Mouse (Mus musculus) T-helper 17 cell (primary cell): ENCODE data around the gene Slfn2.

Experiments used
- in situ Hi-C, 2 experiments: fragments of 300-600 bp; cut with MboI, MseI; formaldehyde crosslinking; loops; 1 replicate in 1 of 2; 2 replicates in 1 of 2; pipeline ENCODE4 v1.15.1; 2025; ENCODE audit warnings: high pct_unique_total_duplicates in 2 of 2

Gene Slfn2

DNA sequence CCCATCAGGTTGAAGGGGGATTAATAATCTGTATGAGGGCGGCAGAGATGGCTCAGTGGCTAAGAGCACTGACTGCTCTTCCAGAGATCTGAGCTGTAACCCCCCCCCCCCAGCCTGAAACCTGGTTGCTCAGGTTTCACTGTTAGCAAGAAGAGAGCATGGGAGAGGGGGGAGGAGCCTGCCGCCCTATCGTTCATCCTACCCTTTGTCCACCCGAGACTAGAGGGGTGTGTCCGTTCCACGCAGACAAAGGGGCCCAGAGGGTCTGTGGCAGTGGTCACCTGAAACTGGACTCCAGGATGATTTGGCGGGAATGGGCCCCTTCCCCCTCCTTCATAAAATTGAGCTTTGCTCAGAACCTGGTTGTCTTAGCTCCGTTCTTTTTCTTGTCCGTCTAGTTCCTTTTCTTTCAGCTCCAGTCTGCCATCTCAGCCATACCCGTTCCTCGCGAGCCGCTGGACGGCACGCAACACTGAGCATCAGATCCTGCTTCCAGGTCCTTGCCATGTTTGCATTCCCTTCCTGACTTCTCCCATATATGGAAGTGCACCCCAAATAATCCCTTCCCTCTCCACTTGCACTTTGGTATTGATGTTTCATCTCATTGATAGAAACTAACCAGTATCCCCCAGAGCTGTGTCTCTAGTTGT lies 5.5 kb downstream of the Slfn2 start:
- in situ Hi-C loops = no loop called here

DNA sequence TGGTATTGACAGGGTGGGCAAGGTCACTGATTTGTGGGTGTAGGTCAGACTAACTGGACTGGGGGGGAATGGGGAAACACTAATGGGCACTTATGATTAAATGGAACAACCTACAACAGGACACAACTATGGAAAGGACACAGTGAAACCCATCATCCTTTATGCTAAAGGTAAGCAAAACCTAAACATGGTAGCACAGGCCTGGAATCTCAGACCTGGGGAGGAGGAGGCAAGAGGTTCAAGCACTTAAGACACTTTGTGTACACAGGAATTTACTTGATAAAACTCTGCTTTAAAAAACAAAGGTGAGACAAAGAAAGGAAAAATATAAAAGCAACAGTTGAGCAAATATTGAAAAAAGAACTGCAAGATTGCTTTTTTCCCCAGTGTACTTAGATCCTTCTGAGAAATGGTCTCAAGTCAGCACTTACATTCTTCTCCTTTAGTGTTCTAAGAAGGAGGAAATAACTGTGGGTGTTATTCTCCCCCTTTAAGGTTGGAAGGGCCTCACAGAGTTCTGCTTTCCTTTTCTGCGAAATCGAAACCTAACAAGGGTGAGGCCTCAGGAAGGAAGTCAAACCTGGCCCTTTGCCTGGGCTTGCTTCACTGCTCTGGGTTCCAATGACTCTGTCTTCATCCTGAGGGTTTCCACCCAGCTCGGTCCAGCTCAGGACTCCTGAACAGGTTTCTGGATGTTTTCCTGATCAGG lies 13.0 kb downstream of the Slfn2 start:
- in situ Hi-C loops = no loop called here

DNA sequence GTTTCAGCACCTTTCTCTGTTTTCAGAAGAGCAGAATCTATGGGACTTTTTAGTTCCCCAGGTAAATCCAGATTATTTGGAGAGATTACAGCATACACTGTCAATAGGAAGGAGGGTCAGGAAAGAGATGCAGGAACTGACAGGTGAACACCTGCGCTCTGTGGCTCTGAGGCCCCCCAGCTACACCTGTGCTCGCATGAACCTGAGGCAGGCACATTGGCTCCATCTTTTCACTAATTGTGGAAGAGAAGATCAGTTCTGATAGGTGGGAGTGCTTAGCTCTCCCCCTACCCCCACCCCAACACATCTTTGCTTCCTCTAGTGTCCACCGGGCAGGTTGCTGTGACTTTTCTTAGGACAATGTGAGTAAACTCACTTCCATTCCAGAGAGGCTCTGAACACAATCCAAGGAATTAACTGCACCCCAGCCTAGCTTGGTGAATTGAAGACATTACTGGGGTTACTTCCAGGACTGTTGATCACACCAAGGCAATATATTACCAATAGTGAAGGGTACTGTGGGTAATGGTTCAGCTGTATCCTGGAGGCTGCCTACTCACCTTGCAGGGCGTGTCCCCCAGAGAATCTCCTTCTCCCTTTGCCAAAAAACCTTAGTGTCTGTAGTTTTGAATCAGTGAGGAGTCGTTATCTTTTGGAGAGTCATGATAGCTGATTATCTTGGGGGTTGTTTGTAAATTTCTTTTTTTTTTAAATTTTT lies 13.7 kb downstream of the Slfn2 start:
- in situ Hi-C loops = no loop called here

DNA sequence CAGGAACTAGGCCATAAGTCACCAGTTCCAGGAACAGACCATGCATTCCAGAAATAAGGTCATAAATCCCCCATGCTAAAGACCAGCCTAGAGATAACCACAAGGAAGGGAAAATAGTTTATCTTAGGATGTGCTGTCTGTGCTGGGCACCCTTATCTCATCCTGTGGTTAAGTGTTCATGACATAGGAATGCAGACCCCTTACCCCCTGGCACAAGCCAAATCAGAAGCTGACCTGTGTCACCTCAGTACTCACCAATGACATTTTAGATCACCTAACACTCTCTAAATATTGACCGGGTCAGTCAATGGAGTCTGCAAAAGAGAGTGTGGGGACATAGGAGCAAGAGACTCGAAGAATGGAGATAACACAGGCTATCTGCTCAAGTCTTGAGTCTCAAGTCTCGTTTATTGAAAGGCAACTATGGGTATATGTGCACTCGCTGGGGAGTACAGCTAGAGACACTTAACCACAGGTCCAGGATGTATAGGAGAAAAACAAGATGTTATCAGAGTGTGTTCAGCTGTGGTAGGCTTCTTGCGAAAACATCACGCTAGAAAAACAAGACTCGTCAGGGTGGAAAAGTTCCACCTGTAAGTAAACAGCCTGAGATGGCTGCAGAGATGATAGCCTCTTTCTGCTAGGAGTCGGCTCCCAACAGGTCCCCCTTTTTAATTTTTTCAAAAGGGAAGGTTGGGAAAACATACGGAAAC lies 14.7 kb downstream of the Slfn2 start:
- in situ Hi-C loops = loop anchor here in 1 of 2 experiments (10.0 kb wide), 1 partner anchor 85 kb away; no protein-coding TSS in a partner anchor

DNA sequence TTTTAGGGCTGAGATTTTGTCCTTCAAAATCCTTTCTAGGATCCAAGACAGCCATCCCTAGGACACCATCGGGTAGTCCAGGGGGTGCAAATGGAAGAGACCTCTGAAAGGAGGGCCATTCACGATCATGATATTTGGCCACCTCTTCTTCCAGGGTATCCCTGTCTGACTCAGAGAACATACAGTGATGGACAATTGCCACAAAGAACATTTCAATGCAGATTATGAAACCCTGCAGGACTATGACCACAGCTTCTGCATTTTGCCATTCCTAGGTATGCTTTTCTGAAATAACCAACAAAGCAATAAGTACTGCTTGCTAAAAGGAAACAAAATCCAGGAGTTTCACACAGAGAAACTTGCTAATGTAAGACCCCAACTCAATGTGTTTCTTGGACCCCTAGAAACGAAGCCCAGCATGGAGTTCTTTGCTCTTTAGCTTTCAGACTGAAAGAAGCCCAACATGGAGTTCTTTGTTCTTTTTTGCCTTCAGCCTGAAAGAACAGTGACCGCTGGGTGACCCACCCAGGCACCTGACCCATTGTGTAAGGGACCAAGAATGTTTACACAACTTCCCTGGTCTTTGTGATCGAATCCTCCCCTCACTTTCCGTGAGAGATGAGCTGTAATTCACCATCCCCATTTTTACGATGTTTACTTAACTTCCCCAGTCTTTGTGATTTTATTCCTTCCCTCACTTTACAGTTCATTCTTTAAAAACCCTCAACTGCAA lies 18.0 kb downstream of the Slfn2 start:
- in situ Hi-C loops = loop anchor here in 1 of 2 experiments (10.0 kb wide), 1 partner anchor 82 kb away; no protein-coding TSS in a partner anchor

DNA sequence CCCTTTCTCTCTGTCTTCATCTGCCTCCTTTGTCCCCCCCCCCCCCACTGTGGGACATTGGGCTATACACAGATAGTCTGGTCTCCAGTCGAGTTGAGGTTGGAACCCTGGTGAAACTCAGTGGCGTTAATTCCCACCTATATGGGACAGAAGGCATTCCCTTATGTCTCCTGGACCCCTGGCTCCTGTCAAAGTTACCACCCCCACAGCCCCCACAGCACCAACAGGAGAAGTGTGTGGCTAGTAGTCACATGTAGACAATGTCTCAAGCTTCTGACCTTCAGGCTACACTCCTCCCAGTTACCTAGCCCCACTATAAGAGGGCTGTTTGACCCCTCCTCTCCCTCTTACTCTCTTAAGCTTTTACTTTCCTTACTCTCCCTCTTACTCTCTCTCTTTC lies 19.2 kb downstream of the Slfn2 start:
- in situ Hi-C loops = loop anchor here in 1 of 2 experiments (10.0 kb wide), 1 partner anchor 81 kb away; no protein-coding TSS in a partner anchor

DNA sequence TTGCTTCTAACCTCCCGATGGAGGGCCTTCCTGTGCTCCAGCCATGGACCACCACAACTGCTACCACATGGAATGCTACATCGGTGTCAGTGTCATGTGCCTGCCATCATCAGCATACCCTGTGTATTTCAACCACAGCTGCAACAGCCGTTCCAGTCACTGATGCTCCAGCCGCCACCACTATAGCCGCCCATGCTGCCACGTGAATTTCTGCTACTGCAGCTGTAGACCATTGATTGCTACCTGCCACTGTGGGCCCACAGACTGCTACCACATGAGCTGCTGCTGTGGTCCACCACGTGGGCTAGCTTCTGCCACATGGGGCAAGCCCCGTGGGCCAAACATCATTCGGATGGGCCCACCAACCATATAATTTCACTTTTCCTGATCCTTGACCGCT lies 19.8 kb downstream of the Slfn2 start:
- in situ Hi-C loops = loop anchor here in 1 of 2 experiments (10.0 kb wide), 1 partner anchor 80 kb away; no protein-coding TSS in a partner anchor

DNA sequence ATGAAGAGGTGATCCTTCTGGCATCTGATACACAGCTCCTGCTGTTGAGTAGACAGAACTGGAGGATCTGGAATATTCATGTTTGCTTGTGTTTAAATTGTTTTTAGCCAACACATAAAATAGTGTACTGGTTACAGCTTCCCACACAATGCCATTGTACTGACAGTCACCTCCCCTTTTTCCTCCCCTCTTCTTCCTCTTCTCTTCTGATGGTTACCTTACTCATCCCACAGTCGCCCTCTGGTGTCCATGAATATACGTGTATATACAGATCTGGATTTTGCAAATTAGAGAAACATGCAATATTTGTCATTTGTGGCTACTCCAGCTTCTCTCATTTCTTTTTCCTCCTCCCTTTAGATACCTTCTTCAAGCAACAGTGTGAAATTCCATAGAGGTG lies 50.2 kb downstream of the Slfn2 start:
- in situ Hi-C loops = loop anchor here (5.0 kb wide), 4 partner anchors 37 to 68 kb away; no protein-coding TSS in a partner anchor

DNA sequence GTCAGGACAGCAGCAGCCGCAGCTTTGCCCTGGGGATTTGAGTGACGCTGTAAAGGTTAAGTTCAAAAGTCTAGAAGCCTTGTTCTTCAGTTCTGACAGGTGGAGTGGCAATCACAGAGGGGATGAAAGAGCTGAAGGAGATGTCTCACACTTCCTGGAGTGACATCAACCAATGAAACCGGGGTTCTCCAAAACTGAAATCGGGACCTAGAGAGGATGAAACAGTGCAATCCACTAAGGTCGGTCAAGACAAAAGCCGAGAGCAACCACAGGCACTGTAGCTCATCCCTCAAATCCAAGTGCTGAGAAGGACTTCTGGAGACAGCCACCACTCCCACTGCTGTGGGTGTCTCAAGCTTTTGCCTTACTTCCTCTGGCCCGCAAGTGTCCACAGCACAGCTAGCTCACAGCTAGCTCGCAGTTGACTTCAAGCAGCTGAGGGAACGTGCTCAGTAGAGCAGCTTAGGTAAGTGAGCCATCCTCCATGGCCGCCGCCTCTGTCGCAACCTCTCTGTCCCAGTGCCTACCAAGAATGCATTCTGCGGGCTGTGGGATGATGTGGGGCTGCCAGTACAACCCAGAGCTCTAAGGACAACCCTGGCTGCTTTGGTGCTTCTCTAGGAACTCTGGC lies 51.8 kb downstream of the Slfn2 start, which contains the start of gene Slfn1:
Gene Slfn1, plus strand, starts transcription at position 253 of the 631 bp plus-strand sequence.
- in situ Hi-C loops = loop anchor here (5.0 kb wide), 4 partner anchors 36 to 69 kb away; no protein-coding TSS in a partner anchor

DNA sequence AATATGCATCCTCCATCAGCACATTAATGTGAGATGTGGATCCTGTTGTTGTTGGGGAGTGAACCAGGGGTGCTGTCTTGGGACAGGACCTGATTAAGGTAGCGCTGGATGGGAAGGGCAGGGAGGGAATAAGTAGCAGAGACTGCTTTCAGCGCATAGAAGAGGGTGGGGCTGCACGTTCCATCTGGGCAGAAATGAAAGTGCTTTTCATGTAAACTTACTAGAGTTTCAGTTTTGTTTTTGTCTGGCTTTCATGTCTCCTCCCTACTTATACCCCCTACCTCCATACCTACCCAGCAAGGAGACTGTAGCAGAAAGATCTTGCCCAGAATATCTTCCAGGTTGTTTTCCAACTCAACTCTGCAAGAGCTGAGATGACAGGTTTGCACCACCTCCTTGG lies 53.1 kb downstream of the Slfn2 start:
- in situ Hi-C loops = loop anchor here (5.0 kb wide), 4 partner anchors 34 to 71 kb away; no protein-coding TSS in a partner anchor
